Mouse (Mus musculus) myocyte (in vitro differentiated cells): Measurements from ENCODE around the gene Pnma5. TPM values are rescaled to one million over a fixed set of nuclear protein-coding genes. Genes with fewer than 3 reads are reported as not detected.
"Not testable (repeated sequence)": the region's sequence is repeated elsewhere in the genome, so short reads cannot be mapped to it uniquely, and the experiment has no call there.

Experiments
- H3K27me3 ChIP-seq: one replicate; pipeline ENCODE4 v1.6.1; 2011; ENCODE audit not compliant: control insufficient read depth, insufficient read depth, insufficient read length
- H3K36me3 ChIP-seq: one replicate; pipeline ENCODE4 v1.6.1; 2011; ENCODE audit not compliant: control insufficient read depth, insufficient read depth
- H3K4me2 ChIP-seq: one replicate; pipeline ENCODE4 v1.6.1; 2011; ENCODE audit warnings: low read depth, control low read depth
- H3K4me3 ChIP-seq: one replicate; pipeline ENCODE4 v1.5.1; 2011; ENCODE audit warnings: mild to moderate bottlenecking, control low read depth, moderate library complexity
- H3K79me2 ChIP-seq: one replicate; pipeline ENCODE4 v1.6.1; 2011; ENCODE audit not compliant: control insufficient read depth, insufficient read depth
- H3ac ChIP-seq: one replicate; pipeline ENCODE4 v1.6.1; 2011; ENCODE audit not compliant: control insufficient read depth, insufficient read length
- CEBPB ChIP-seq: IDR thresholded peaks from 2 replicates; pipeline ENCODE4 v1.6.1; 2011; ENCODE audit warnings: mild to moderate bottlenecking, moderate library complexity; ENCODE audit not compliant: poor library complexity, insufficient read depth, severe bottlenecking
- E2F4 ChIP-seq: IDR thresholded peaks from one replicate; pipeline ENCODE4 v1.6.1; 2011; ENCODE audit warnings: mild to moderate bottlenecking, control low read depth, moderate library complexity; ENCODE audit not compliant: insufficient read depth
- MAX ChIP-seq: IDR thresholded peaks from one replicate; pipeline ENCODE4 v1.6.1; 2011; ENCODE audit warnings: low read depth, mild to moderate bottlenecking, control low read depth
- MYOD1 ChIP-seq, 3 experiments: IDR thresholded peaks; one replicate each; pipeline ENCODE4 v1.6.1; 2011; ENCODE audit warnings: control low read depth in 2 of 3, low read depth in 2 of 3, mild to moderate bottlenecking in 2 of 3, moderate library complexity in 1 of 3; ENCODE audit not compliant: insufficient read length in 2 of 3, control insufficient read depth in 1 of 3
- MYOG ChIP-seq, 3 experiments: IDR thresholded peaks; one replicate each; pipeline ENCODE4 v1.6.1; 2011; ENCODE audit warnings: control low read depth in 2 of 3, low read depth in 2 of 3, mild to moderate bottlenecking in 2 of 3; ENCODE audit not compliant: insufficient read length in 2 of 3, control insufficient read depth in 1 of 3, insufficient read depth in 1 of 3
- POLR2A ChIP-seq: IDR thresholded peaks from one replicate; pipeline ENCODE4 v1.6.1; 2011; ENCODE audit warnings: low read depth, mild to moderate bottlenecking, control low read depth, moderate library complexity; ENCODE audit not compliant: insufficient read length
- POLR2AphosphoS2 ChIP-seq: IDR thresholded peaks from one replicate; pipeline ENCODE4 v1.6.1; 2011; ENCODE audit warnings: low read depth, control low read depth; ENCODE audit not compliant: insufficient read length
- REST ChIP-seq: IDR thresholded peaks from one replicate; pipeline ENCODE4 v1.6.1; 2011; ENCODE audit warnings: mild to moderate bottlenecking, control low read depth, moderate library complexity; ENCODE audit not compliant: insufficient read depth, insufficient read length
- SRF ChIP-seq: IDR thresholded peaks from one replicate; pipeline ENCODE4 v1.6.1; 2011; ENCODE audit warnings: low read depth; ENCODE audit not compliant: control insufficient read depth, insufficient read length
- TCF12 ChIP-seq: IDR thresholded peaks from one replicate; pipeline ENCODE4 v1.6.1; 2011; ENCODE audit warnings: mild to moderate bottlenecking, control low read depth; ENCODE audit not compliant: poor library complexity, insufficient read depth, severe bottlenecking
- TCF3 ChIP-seq: IDR thresholded peaks from one replicate; pipeline ENCODE4 v1.6.1; 2011; ENCODE audit warnings: low read depth, control low read depth; ENCODE audit not compliant: insufficient read length
- USF1 ChIP-seq: IDR thresholded peaks from one replicate; pipeline ENCODE4 v1.6.1; 2011; ENCODE audit warnings: low read depth, mild to moderate bottlenecking, control low read depth, moderate library complexity
- polyA plus RNA-seq: library from polyadenylated mRNA; unstranded; fragments of >200 nt; fragmentation: generic; extraction: Trizol; gene quantifications from one replicate; pipeline ENCODE4 v1.2.1, GENCODE M21; 2012; ENCODE audit warnings: missing spikeins

Pnma5 gene
- polyA plus RNA-seq: 0.07 TPM

DNA sequence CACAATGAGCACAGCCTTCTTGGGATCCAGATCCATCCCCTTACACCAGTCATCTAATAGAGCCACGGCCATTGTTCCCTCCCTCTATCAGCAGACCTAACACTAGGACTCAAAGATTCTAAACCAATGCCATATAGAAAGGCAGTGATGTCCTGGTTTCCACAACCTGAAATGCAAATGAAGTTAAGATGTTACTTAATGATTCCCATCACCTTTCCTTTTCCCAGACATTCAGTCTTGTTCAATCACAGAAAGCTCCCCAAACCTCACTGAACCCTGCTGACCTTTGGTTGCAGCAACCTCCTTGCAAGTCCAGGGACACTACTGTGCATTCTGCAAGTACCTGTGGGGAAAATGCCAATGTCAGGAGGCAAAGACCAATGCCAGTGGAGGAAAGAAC is at the start of gene Pnma5:
Pnma5 (minus strand) TSS at position 101 of the 400 bp plus-strand sequence.
- Histone ChIP-seq H3K4me2 (no peak within 1 kb of the TSS), H3ac (no peak within 1 kb of the TSS), H3K36me3 (no peaks in the 10 kb centered on the region), H3K27me3 (no peaks in the 10 kb centered on the region), H3K79me2 (no peaks in the 10 kb centered on the region), H3K4me3 (no peak within 1 kb of the TSS)
- TF ChIP-seq USF1: no peak
- no peak for TF ChIP-seq MYOD1 (IDR thresholded peaks at IDR 0.05; ENCODE audit: control insufficient read depth in 1 of 3, insufficient read length in 2 of 3, low read depth in 2 of 3)
- TF ChIP-seq MAX: no peak
- TF ChIP-seq TCF3: no peak
- TF ChIP-seq MYOG (IDR thresholded peaks at IDR 0.05; ENCODE audit: control insufficient read depth in 1 of 3, insufficient read depth in 1 of 3, insufficient read length in 2 of 3, low read depth in 2 of 3): no peak
- no peak for TF ChIP-seq CEBPB
- TF ChIP-seq SRF: no peak

DNA sequence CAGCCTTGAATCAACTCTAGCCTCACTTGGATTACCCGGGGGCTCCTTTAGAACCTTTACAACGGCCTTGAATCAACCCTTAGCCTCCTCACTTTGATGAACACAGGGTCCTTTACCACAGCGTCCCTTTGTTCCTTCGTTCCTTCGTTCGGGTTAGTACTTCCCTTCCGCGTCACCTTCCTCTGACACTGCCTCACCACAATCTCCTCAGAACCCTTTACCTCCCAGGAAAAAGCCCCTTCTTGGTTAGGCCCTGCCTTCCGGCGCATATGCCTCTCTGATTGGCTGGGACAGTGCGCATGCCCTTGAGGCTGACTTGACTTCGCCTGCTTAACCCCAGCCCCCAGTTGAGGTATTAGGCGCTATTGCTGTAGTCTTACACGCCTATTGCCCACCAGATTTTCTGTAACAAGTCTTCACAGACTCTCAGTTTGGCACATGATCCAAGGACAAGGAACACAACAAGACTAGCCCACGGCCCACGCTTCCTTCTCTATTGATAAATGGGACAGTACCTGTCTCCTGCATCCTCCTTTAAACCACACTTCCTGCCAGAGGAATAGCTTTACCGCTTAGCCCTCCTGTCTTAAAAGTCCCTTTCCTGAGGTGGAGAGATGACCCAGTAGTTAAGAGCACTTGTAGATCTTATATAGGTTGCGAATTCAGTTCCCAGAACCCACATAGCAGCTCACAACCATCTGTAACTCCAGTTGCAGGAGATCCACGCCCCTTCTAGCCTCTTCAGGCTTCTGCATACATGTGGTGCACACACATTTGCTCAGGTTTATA is 45.6 kb upstream of the Pnma5 start, which contains the start of gene Xlr4a:
Xlr4a (minus strand) TSS at position 212 of the 789 bp plus-strand sequence.
- not testable (repeated sequence) for H3K79me2 ChIP-seq, H3K4me2 ChIP-seq, H3K4me3 ChIP-seq, H3K36me3 ChIP-seq, H3K27me3 ChIP-seq, H3ac ChIP-seq

DNA sequence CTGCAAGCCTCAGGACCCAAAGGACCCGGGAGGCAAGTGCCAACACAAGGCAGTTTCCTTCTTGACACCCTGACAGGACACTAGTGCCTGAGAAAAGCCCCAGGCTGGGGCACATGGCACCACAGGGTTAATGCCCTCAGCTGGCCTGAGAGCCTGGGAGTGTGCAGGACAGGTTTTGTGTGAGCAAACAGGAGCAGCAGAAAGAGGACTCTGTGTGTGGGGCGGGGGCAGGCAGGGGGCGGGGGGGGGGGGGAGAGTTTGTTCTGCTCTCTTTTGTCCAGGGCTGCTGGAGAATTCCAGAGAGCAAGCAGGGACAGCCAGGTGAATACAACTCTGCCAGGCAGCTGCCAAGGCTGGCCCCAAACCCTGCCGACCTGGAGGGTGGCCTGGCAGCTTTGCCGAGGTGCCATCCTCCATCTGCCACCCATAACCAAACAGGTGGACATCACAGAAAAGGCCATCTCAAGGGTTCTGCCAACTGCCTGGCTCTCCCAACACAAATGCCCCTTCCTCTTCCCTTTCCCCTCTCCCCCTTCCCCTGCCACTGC is 29.9 kb upstream of the Pnma5 start:
- H3K36me3 ChIP-seq, H3ac ChIP-seq, H3K4me3 ChIP-seq, H3K79me2 ChIP-seq, H3K4me2 ChIP-seq: not testable (repeated sequence)
- peaks cover 21% of the 10 kb centered on the region for H3K27me3 ChIP-seq

DNA sequence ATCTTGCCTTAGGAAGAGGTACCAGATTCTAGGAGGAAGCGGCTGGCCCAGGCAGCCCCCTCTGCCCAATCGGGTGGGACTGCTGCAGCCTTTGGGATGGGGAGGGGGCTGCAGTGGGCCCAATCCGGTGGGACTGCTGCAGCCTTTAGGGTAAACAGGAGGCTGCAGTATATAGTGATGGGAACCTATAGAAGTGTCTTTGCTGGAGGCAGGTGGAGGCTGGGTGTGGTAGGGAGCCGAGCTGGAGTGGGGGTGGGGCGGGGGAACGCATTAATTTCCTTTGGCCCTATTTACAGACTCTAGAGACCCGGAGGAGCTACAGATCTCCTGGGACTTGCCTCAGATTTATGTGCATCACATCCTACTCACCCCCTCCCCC is 27.5 kb upstream of the Pnma5 start, which contains the start of gene Pnma3:
Pnma3 (plus strand) TSS at position 373 of the 379 bp plus-strand sequence.
- Histone ChIP-seq H3K4me3 (no peak within 1 kb of the TSS), H3K4me2 (no peak within 1 kb of the TSS), H3ac (no peak within 1 kb of the TSS), H3K79me2 (no peaks in the 10 kb centered on the region), H3K36me3 (no peaks in the 10 kb centered on the region), H3K27me3 (peaks cover 21% of the 10 kb centered on the region)
- TF ChIP-seq POLR2A (no peak), TCF3 (no peak), MYOG (IDR thresholded peaks at IDR 0.05; ENCODE audit: control insufficient read depth in 1 of 3, insufficient read depth in 1 of 3, insufficient read length in 2 of 3, low read depth in 2 of 3) (no peak), TCF12 (no peak), REST (no peak), CEBPB (no peak), MAX (no peak), USF1 (no peak), E2F4 (no peak)

DNA sequence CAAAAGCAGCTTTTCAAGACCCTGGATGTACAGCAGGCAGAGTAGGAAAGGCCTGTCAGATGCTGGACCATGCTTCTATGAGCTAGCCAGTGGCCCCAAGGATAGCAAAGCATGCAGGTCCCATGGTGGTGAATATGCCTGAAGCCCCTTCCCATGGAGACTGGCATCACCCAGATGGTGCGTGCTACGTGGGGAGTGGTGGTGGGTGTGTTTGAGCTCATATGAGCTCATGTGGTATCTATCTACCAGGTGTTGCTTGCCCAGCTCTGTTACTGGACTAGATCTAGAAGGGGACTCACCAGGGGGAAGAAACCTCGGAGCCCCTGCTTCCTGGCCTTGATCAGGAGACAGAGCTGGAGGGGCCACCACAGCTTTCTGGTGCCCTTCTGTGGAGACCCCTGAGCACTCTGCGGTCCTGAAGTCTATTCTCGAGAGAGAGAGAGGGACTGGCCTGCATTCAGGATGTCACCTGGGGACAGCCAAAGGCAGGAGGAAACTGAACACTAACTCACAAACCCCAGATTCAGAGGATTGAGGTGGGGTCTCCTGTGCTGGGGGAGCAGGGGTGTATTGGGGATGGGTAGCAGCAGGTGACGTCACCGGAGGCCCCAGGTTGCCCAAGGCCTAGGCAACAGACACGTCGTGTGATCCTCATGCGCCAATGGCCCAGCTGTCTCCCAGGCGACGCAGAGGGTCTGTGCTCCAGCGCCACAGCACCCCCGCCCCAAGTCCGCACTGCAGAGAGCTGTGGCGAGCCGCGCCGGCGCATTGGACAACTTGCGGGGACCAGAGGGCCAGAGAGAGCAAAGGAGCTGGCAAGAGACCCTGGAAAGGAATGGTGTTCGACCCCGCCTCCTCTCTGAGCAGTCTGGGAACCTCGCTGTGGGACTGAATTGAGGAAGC is 26.9 kb upstream of the Pnma5 start:
- Histone ChIP-seq H3K27me3 (peaks cover 21% of the 10 kb centered on the region), H3K79me2 (no peaks in the 10 kb centered on the region), H3K36me3 (no peaks in the 10 kb centered on the region), H3K4me2 (no peak overlapping the region), H3K4me3 (no peak overlapping the region), H3ac (no peak overlapping the region)
- TF ChIP-seq POLR2AphosphoS2: no peak
- TF ChIP-seq REST: no peak
- TF ChIP-seq MYOD1 (IDR thresholded peaks at IDR 0.05; ENCODE audit: control insufficient read depth in 1 of 3, insufficient read length in 2 of 3, low read depth in 2 of 3): no peak
- TF ChIP-seq POLR2A: no peak
- TF ChIP-seq USF1: no peak
- TF ChIP-seq SRF: no peak
- TF ChIP-seq CEBPB: no peak
- TF ChIP-seq E2F4: no peak
- no peak for TF ChIP-seq TCF3
- TF ChIP-seq MYOG (IDR thresholded peaks at IDR 0.05; ENCODE audit: control insufficient read depth in 1 of 3, insufficient read depth in 1 of 3, insufficient read length in 2 of 3, low read depth in 2 of 3): no peak
- no peak for TF ChIP-seq TCF12
- TF ChIP-seq MAX: no peak
